Mouse (Mus musculus): Measurements from ENCODE around the gene Cdkl3.
"Not testable (repeated sequence)": the region's sequence is repeated elsewhere in the genome, so short reads cannot be mapped to it uniquely, and the experiment has no call there.

Cdkl3 gene

GRCm38 (mm10) chr11:52076742-52077352, 72.8 kb downstream of the Cdkl3 start:
- peak; percentile 21 for DNase-seq (ENCODE audit: low read depth, low spot score)

GRCm38 (mm10) chr11:52077939-52078338, 73.9 kb downstream of the Cdkl3 start:
- no peak for DNase-seq (ENCODE audit: low read depth, low spot score)

GRCm38 (mm10) chr11:52079978-52080377, 76.0 kb downstream of the Cdkl3 start:
- peak; percentile 57 for DNase-seq (ENCODE audit: low read depth, low spot score)

DNA sequence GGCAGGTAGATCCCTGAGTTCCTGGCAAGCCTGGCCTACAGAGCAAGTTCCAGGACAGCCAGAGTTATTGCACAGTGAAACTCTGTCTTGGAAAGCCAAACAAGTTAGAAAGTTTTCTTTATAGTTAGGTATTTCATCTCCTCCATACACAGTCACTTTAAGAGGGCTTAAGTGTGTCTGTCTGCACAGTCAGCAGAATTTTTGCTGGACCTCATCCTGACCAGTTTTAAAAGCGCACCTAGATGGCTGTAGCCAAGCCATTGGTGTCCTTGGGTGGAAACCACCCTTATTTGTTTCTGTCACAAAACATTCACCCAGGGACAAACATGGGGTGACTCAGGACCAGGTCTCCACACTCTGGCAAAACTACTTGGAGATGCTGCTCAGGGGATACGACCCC, 76.6 kb downstream of the Cdkl3 start:
- DNase-seq (ENCODE audit: low read depth, low spot score) = no peak

DNA sequence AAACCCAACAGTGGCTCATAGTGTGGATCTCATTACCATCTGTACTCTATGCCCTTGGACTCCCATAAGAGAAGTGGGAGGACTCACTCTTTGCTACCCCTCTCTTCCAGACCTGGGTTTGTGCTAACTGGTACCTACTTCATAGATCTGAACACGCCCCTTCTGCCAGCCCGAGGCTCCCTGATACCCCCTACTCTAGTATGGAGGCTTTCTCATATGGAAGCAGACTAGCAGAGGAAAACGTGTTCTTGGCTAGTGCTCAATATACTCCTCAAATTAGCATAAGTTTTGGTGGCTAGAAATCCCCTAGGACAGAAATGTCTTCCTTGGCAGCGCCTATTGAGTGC, 81.8 kb downstream of the Cdkl3 start:
- DNase-seq (ENCODE audit: low read depth, low spot score) = no peak

GRCm38 (mm10) chr11:52086204-52086864, 82.3 kb downstream of the Cdkl3 start:
- DNase-seq (ENCODE audit: low read depth, low spot score) = no peak

DNA sequence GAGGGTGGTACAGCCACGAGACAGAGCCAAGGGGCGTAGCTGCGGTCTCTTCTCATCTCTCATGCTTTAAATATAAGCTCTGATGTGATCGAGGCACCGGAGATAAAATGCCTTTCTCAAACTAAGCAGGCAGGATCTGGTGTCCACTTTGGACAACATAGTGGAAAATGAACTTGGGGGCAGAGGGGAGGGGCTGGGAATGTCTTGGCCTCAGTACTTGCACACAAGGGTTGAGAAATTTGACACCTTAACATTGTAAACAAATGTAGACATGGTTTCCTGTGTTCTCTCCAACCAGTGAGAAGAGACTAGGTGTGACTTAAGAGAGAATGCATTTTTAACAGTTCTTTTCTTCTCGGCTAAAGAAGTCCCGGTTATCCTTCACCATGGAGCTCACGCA, 85.3 kb downstream of the Cdkl3 start:
- DNase-seq (ENCODE audit: low read depth, low spot score) = peak; percentile 31

GRCm38 (mm10) chr11:52091261-52091660, 87.2 kb downstream of the Cdkl3 start:
- DNase-seq (ENCODE audit: low read depth, low spot score) = no peak

GRCm38 (mm10) chr11:52094568-52094967, 90.5 kb downstream of the Cdkl3 start:
- no peak for DNase-seq (ENCODE audit: low read depth, low spot score)

DNA sequence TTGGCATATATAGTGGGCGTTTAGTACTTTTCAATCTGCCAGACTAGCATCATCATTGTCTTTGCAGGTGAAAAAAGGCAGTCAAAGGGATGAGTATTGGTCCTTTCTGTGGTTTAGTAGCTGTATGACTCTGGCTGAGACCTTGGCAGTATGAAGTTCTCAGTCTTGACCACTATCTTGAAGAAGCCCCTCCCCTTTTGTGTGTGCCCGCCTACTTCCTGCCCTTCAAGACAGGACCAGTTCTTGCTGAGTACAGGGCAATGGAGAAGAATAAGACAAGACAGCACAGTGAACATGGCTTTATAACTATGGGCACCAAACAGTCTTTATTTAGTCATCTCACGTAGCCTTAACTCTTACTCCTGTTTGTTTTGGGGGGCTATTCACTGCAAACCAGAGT, 93.0 kb downstream of the Cdkl3 start:
- DNase-seq (ENCODE audit: low read depth, low spot score) = peak; percentile 75

DNA sequence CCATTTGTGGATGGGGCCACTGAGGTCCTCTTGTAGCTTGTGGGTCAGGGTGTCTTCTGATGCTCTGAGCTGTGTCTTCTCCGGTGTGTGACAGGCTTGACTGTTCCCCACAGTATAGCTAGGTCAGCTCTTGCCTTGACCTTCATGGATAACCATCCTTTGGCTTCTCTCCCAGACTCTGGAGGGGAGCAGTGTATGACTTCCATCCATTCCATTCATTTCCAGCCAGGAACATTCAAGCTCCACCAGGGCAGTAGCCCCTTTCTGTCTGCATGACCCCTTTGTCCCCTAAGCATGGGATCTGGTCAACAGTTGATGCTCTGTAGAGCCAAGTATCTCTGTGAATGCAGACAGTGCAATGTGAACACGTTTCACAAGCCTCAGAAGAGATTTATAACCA, 93.6 kb downstream of the Cdkl3 start:
- no peak for DNase-seq (ENCODE audit: low read depth, low spot score)

GRCm38 (mm10) chr11:52098398-52098946, 94.5 kb downstream of the Cdkl3 start, which contains the start of gene Ppp2ca:
Gene Ppp2ca (plus strand): TSS chr11:52098681.
- peak; percentile 100 for DNase-seq (ENCODE audit: low read depth, low spot score)

DNA sequence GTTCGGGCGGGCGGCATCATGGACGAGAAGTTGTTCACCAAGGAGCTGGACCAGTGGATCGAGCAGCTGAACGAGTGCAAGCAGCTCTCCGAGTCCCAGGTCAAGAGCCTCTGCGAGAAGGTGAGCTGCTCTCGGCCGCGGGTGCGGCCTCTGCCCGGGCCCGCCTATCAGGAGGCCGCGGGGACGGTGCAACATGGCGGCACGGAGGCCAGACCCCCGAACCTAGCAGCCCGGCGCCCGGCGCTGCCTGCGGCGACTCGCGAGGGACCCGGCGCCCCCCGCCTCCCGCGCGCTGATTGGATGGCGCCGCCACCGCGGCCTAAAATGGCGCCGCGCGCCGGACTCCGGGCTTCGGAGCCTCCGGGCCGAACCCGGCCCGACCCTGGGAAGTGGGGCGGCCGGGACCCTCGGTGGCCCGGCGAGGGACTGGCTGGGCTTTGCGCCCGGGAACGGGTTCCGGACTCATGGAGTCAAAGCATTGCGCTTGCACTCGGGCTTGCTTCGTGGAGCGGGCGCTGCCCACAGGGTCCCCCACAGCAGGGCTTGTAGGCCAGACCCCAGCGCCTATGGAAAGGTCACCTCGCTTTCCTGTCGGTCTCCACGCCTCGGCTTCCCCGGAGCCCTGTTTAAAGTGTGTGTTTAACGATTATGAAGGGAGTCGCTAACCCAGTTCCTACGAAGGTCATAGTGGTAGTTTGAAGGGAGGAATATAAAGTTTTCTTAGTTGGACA, 95.2 kb downstream of the Cdkl3 start:
- DNase-seq (ENCODE audit: low read depth, low spot score) = peak; percentile 85

DNA sequence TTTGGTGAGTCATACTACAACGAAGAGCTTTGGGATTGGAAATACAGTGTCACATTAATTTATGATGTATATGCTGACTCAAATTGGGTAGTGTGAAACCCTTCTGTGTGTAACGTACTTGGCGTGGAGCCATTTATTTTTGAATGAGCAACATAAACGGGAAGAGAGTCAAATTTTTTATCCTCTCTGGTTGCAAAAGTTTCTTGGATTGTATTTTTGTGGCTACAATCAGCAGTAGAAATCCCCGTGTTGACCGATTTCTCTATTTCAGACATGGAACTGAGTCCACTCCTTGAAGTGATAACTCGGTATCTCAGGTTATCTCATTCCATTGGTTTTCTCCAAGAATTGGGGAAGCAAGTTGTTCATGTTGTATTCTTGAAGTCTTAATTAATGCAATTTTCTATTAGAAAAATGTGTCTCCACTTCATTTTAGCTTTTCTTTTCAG, 95.8 kb downstream of the Cdkl3 start:
- no peak for DNase-seq (ENCODE audit: low read depth, low spot score)

DNA sequence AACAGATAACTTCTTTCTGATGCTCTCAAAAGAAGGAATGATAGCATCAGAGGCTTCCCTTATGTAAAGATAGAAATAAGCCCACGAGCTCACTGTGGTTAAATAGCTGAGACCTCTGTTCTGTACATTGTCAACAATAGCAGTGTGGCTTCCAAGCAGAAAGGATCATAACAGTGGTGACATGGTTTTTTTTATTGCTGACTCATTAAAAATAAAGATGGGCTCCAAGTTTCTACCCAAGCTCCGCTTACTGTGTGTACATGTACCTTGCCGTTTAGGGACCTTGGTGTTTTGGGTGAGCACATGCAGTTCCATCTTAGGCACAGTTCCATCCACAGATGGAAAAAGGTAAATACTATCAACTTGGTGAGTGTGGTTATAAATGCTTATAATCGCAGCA, 99.0 kb downstream of the Cdkl3 start:
- DNase-seq (ENCODE audit: low read depth, low spot score) = no peak

GRCm38 (mm10) chr11:52105503-52105902, 101.5 kb downstream of the Cdkl3 start:
- DNase-seq (ENCODE audit: low read depth, low spot score) = no peak

GRCm38 (mm10) chr11:52106037-52106436, 102.0 kb downstream of the Cdkl3 start:
- DNase-seq (ENCODE audit: low read depth, low spot score) = no peak

DNA sequence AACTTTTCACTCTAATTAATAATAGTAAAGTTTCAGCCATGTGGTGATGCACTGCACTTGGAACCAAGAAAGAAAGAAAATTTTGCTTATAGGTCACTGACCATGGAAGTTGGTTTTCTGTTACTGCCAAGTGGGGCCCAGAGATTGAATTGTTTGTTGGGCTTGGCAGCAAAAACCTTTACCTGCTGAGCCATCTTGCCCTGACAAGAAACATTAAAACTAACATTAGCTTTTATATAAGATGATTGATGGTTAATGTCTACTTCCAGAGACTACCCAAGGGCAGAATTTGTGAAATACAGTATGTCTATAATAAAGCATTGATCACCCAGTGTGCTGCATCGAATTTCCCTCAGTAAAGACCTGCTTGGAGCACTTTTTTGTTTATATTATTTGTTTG, 102.4 kb downstream of the Cdkl3 start:
- no peak for DNase-seq (ENCODE audit: low read depth, low spot score)

- DNase-seq (ENCODE audit: low read depth, low spot score) = no peak
Observed at GRCm38 (mm10) chr11:52108796-52109195, 104.8 kb downstream of the Cdkl3 start.

- DNase-seq (ENCODE audit: low read depth, low spot score) = no peak
Observed at GRCm38 (mm10) chr11:52109421-52109820, 105.4 kb downstream of the Cdkl3 start.

- no peak for DNase-seq (ENCODE audit: low read depth, low spot score)
Observed at GRCm38 (mm10) chr11:52115479-52115878, 111.5 kb downstream of the Cdkl3 start.

- not testable (repeated sequence) for DNase-seq (ENCODE audit: low read depth, low spot score)
Observed at GRCm38 (mm10) chr11:52116117-52116516, 112.1 kb downstream of the Cdkl3 start.

- DNase-seq (ENCODE audit: low read depth, low spot score) = no peak
Observed at GRCm38 (mm10) chr11:52117156-52117555, 113.1 kb downstream of the Cdkl3 start.
